Mouse (Mus musculus) liver, embryonic 14.5 days (tissue): ENCODE results near the gene Rassf7.

Experiments used
- CTCF ChIP-seq: IDR thresholded peaks from 2 replicates; pipeline ENCODE4 v1.5.1; 2016; ENCODE audit warnings: antibody characterized with exemption, low read depth, control low read depth
- EP300 ChIP-seq: IDR thresholded peaks from 2 replicates; pipeline ENCODE4 v1.6.1; 2016; ENCODE audit warnings: antibody characterized with exemption, low read depth

- TF ChIP-seq EP300 (no peak), CTCF (no peak)
These were observed 24.6 kb upstream of the Rassf7 start for GRCm38 (mm10) chr7:141191036-141191435.
